Mouse (Mus musculus) gastrocnemius, adult 2 months (tissue): ENCODE measurements around the gene Col15a1. TPM values are rescaled to one million over a fixed set of nuclear protein-coding genes. Genes with fewer than 3 reads are reported as not detected.

Experiments used
- DNase-seq: peaks from one replicate; pipeline ENCODE4 v3.0.0; 2022
- H3K27ac ChIP-seq: fragments of 200-600 bp; 2 replicates; pipeline ENCODE4 v1.8.1; 2022; ENCODE audit warnings: mild to moderate bottlenecking
- H3K4me3 ChIP-seq: fragments of 200-600 bp; 2 replicates; pipeline ENCODE4 v1.8.1; 2022; ENCODE audit warnings: mild to moderate bottlenecking, moderate library complexity
- CTCF ChIP-seq: fragments of 200-600 bp; IDR thresholded peaks from 2 replicates; pipeline ENCODE4 v1.8.1; 2022; ENCODE audit warnings: antibody characterized with exemption, mild to moderate bottlenecking, moderate library complexity
- intact Hi-C: fragments of 180-260 bp; cut with DNase I; formaldehyde crosslinking; loops from one replicate; pipeline ENCODE4 v1.15.1; 2025
- total RNA-seq, 2 experiments: library from RNA; stranded (reverse); gene quantifications; 2 replicates each; pipeline ENCODE4 v1.2.3; 2021

The Col15a1 gene
- total RNA-seq, 2 experiments from 2014 or later, result 19.5 to 37.8 TPM

GRCm38 (mm10) chr4:47284311-47284710 lies 76.3 kb downstream of the Col15a1 start:
- TF ChIP-seq CTCF, result no peak
- intact Hi-C loops, result no loop called here
- peak; percentile 18 for DNase-seq
- Histone ChIP-seq H3K27ac (peak overlapping the region; percentile 58), H3K4me3 (no peak overlapping the region)

- DNase-seq, result peak; percentile 51
- no peak overlapping the region for H3K4me3 ChIP-seq
- no peak for TF ChIP-seq CTCF
- peak overlapping the region; percentile 58 for H3K27ac ChIP-seq
- intact Hi-C loops, result no loop called here
Measured at GRCm38 (mm10) chr4:47284874-47285273, 76.9 kb downstream of the Col15a1 start.

- peak; percentile 15 for DNase-seq
- intact Hi-C loops, result no loop called here
- Histone ChIP-seq H3K27ac (no peak overlapping the region), H3K4me3 (no peak overlapping the region)
- no peak for TF ChIP-seq CTCF
Measured at GRCm38 (mm10) chr4:47286599-47287147, 78.7 kb downstream of the Col15a1 start.

GRCm38 (mm10) chr4:47287468-47287867 lies 79.5 kb downstream of the Col15a1 start:
- Histone ChIP-seq H3K27ac (no peak overlapping the region), H3K4me3 (no peak overlapping the region)
- DNase-seq, result no peak
- intact Hi-C loops, result no loop called here
- no peak for TF ChIP-seq CTCF

GRCm38 (mm10) chr4:47288306-47288705 lies 80.3 kb downstream of the Col15a1 start:
- H3K27ac ChIP-seq, result no peak overlapping the region
- intact Hi-C loops, result no loop called here
- H3K4me3 ChIP-seq, result no peak overlapping the region
- TF ChIP-seq CTCF, result no peak
- no peak for DNase-seq

GRCm38 (mm10) chr4:47289526-47289925 lies 81.6 kb downstream of the Col15a1 start:
- H3K4me3 ChIP-seq, result no peak overlapping the region
- DNase-seq, result no peak
- H3K27ac ChIP-seq, result no peak overlapping the region
- intact Hi-C loops, result no loop called here
- TF ChIP-seq CTCF, result no peak

GRCm38 (mm10) chr4:47290448-47290847 lies 82.5 kb downstream of the Col15a1 start:
- DNase-seq, result no peak
- no peak for TF ChIP-seq CTCF
- intact Hi-C loops, result loop anchor here (5.0 kb wide), 1 partner anchor 62 kb away; the partner anchor contains the start of gene Tgfbr1
- Histone ChIP-seq H3K27ac (no peak overlapping the region), H3K4me3 (no peak overlapping the region)

- intact Hi-C loops, result loop anchor here (5.0 kb wide), 1 partner anchor 61 kb away; the partner anchor contains the start of gene Tgfbr1
- no peak overlapping the region for H3K4me3 ChIP-seq
- DNase-seq, result peak; percentile 15
- no peak overlapping the region for H3K27ac ChIP-seq
- TF ChIP-seq CTCF, result no peak
Measured at GRCm38 (mm10) chr4:47291013-47291412, 83.1 kb downstream of the Col15a1 start.

GRCm38 (mm10) chr4:47292956-47293355 lies 85.0 kb downstream of the Col15a1 start:
- Histone ChIP-seq H3K4me3 (no peak overlapping the region), H3K27ac (peak overlapping the region; percentile 93)
- intact Hi-C loops, result loop anchor here (5.0 kb wide), 1 partner anchor 59 kb away; the partner anchor contains the start of gene Tgfbr1
- peak; percentile 14 for DNase-seq
- no peak for TF ChIP-seq CTCF

- peak overlapping the region; percentile 13; the same call in 1 of the 2 replicates for H3K4me3 ChIP-seq
- no peak for TF ChIP-seq CTCF
- H3K27ac ChIP-seq, result peak overlapping the region; percentile 93
- intact Hi-C loops, result loop anchor here (5.0 kb wide), 1 partner anchor 58 kb away; the partner anchor contains the start of gene Tgfbr1
- DNase-seq, result peak; percentile 91
Measured at GRCm38 (mm10) chr4:47293771-47294543, 86.0 kb downstream of the Col15a1 start.

- no peak for TF ChIP-seq CTCF
- DNase-seq, result no peak
- intact Hi-C loops, result loop anchor here (5.0 kb wide), 1 partner anchor 58 kb away; the partner anchor contains the start of gene Tgfbr1
- peak overlapping the region; percentile 93 for H3K27ac ChIP-seq
- H3K4me3 ChIP-seq, result no peak overlapping the region
Measured at GRCm38 (mm10) chr4:47294544-47295070, 86.6 kb downstream of the Col15a1 start.

- no peak overlapping the region for H3K4me3 ChIP-seq
- peak; percentile 79 for DNase-seq
- intact Hi-C loops, result no loop called here
- peak overlapping the region; percentile 93 for H3K27ac ChIP-seq
- TF ChIP-seq CTCF, result no peak
Measured at GRCm38 (mm10) chr4:47295547-47295946, 87.6 kb downstream of the Col15a1 start.

GRCm38 (mm10) chr4:47300701-47301100 lies 92.7 kb downstream of the Col15a1 start:
- TF ChIP-seq CTCF, result no peak
- no peak overlapping the region for H3K27ac ChIP-seq
- H3K4me3 ChIP-seq, result no peak overlapping the region
- intact Hi-C loops, result no loop called here
- DNase-seq, result no peak
